Mouse (Mus musculus): ENCODE data around the gene Azi2.

Azi2 gene

DNA sequence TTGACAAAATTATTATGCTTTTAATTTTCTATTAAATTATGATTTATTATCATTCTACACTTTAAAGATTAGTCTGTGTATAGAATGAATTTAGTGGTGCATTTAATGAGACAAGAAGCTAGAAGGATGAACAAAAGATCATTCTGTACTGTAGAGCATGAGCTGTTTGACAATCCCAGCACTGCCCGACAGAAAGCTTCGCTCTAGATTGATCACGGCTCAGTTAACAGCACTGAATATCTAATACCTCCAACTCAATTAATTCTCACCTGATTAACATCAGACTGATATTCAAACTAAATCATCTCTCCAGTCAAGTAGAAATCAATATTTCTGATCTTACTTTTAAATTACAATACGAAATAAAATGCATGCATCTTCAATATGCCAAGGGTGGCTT, 43.5 kb downstream of the Azi2 start:
- no peak for DNase-seq

DNA sequence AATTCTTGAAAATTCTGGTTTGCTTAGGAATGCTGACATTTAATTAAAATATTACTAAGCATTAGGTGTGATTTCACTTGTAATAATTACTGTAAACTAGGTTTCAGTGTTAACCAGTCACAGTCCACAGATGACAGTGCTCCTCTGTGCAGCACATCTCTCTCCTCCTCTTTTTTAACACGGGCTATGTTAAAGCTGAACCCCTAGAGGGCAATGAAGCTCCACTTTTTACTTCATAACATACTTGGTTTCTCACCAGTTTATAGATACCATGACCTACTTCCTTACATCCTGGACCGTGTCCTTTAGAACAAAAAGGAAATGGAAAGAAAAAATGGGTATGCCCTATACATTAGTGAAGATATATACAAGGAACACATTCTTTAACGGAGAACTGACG, 59.1 kb downstream of the Azi2 start:
- no peak for DNase-seq

DNA sequence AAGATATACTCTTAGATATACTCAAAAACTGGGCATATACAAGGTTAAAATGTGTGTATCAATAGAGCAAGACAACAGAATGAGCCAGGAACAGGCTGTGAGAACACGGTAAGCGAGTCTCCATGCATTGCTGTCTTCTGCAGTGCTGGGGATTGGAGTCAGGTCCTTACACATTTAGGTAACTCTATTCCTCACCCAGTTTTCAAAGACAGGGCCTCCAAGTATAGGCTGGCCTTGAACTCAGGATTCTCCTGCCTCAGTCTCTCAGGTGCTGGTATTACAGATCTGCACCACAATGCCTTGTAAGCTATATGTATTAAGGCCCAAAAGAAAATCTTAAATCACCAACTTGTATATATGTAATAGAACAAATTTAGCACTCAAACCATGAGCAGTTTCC, 60.2 kb downstream of the Azi2 start:
- DNase-seq: no peak

DNA sequence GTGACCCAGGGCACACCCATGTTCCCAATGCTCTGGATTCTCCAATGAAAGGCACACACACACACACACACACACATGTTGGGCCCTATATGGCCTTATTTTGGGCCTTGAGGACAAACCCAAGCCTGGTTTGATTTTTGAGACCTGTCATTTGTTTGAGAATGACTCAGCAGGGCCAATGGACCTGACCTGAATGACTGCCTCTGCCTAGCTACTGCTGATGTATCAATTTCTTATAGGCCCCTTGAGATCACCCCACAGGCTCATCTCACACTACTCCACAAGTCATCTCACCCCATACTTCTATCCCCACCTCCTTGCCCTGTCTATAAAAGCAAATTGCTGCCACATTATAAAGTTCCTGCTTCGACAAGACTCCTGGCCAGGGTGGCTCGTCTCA, 61.5 kb downstream of the Azi2 start:
- no peak for DNase-seq

DNA sequence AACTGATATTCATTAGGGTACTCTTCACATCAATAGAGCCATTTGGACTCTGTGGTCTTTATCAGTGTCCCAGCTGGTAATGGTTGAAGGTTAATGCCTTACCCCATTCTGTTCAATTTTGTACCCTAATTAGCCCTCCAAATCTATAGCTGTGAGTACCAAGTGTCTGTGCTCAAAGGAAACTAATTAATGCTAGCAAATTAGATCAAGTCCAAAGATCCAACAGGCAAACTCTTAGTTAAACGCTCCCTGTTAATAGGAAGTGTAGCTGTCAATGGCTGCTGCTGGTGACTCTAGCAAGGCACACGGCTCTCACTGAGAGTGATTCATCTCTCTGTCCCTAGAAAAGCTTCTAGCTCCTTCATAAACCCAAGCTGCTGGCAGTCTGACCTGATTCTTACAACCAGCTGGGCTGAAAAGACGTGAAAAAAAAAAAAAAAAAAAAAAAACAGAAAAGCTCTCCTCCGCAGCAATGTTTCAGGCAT, 68.3 kb downstream of the Azi2 start:
- DNase-seq: no peak

DNA sequence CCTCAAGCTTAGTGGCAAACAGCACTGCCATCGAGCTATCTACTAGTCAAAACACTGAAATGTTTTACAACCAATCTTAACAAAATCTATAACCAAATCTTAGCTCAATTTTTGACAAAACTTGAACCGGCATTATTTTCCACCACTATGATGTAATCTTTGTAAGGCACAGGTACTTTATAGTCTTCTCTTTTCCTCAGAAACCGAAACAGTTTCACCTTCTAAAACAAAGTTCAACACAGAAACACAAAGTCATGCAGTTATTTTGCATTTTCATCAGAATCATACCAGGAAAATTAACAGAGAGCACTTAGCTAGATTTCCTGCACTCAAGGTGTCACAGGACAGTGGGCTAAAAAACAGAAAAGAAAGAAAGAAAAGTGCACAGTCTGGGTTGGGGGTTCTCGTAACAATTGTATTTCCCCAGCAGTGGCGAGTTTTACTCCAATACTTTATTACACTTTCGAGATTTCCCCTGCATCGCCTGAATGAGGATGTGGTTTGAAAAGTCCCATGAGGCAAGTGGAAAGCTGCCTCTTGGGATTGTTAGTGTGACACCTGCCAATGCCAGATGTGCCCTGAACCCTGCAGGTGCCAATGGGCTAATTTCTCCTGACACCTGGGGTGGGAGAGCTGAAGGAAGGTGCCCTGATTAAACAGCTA, 69.5 kb downstream of the Azi2 start:
- DNase-seq: no peak

DNA sequence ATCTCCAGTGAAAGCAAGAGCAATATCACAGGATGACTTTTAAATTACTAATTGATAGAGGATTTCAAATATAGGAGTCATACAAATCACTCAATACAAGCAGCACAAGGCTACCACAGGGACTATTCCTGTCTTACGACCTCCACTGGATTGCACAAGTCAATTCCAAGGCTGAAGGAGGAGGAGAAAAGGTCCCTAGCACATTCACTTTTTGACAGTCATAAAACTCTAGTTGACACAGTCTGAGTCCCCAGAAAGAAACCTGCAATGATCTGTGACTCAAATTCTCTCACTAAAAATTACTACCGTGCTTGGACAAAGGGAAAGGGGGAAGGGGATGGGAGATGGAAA, 70.0 kb downstream of the Azi2 start:
- DNase-seq: no peak
